Mouse (Mus musculus): ENCODE results near the gene Stradb. TPM values are rescaled to one million over a fixed set of nuclear protein-coding genes. Genes with fewer than 3 reads are reported as not detected.
"Not testable (repeated sequence)": the region's sequence is repeated elsewhere in the genome, so short reads cannot be mapped to it uniquely, and the experiment has no call there.

The Stradb gene
- total RNA-seq (2022), result 10 to 100 TPM; 38.5 to 52.3 (median 47.0) TPM

- DNase-seq (ENCODE audit: low spot score in 2 of 2), result peak; percentile 92 to 97
Observed at GRCm38 (mm10) chr1:58973366-58974221, at the start of gene Stradb, which contains the start of gene Trak2. Stradb (plus strand) TSS chr1:58973522. Trak2 (minus strand) TSS chr1:58973430.

- DNase-seq (ENCODE audit: low spot score in 2 of 2), result no peak
Observed at GRCm38 (mm10) chr1:58926664-58927063, 46.7 kb upstream of the Stradb start.

GRCm38 (mm10) chr1:58936746-58937605, 36.3 kb upstream of the Stradb start:
- peak in 1 of 2 experiments; percentile 33 for DNase-seq (ENCODE audit: low spot score in 2 of 2)

GRCm38 (mm10) chr1:58937606-58938099, 35.7 kb upstream of the Stradb start:
- DNase-seq (ENCODE audit: low spot score in 2 of 2), result no peak

- no peak for DNase-seq (ENCODE audit: low spot score in 2 of 2)
Observed at GRCm38 (mm10) chr1:58945523-58945922, 27.8 kb upstream of the Stradb start.

- no peak for DNase-seq (ENCODE audit: low spot score in 2 of 2)
Observed at GRCm38 (mm10) chr1:58945960-58946670, 27.2 kb upstream of the Stradb start.

GRCm38 (mm10) chr1:58946718-58947117, 26.6 kb upstream of the Stradb start:
- no peak for DNase-seq (ENCODE audit: low spot score in 2 of 2)

GRCm38 (mm10) chr1:58949561-58950106, 23.7 kb upstream of the Stradb start:
- DNase-seq (ENCODE audit: low spot score in 2 of 2), result no peak

- DNase-seq (ENCODE audit: low spot score in 2 of 2), result no peak
Observed at GRCm38 (mm10) chr1:58950899-58951648, 22.2 kb upstream of the Stradb start.

- no peak for DNase-seq (ENCODE audit: low spot score in 2 of 2)
Observed at GRCm38 (mm10) chr1:58951841-58952240, 21.5 kb upstream of the Stradb start.

- no peak for DNase-seq (ENCODE audit: low spot score in 2 of 2)
Observed at GRCm38 (mm10) chr1:58952526-58952925, 20.8 kb upstream of the Stradb start.

GRCm38 (mm10) chr1:58952997-58953396, 20.3 kb upstream of the Stradb start:
- DNase-seq (ENCODE audit: low spot score in 2 of 2), result no peak

- DNase-seq (ENCODE audit: low spot score in 2 of 2), result no peak
Observed at GRCm38 (mm10) chr1:58953686-58954434, 19.5 kb upstream of the Stradb start.

- no peak for DNase-seq (ENCODE audit: low spot score in 2 of 2)
Observed at GRCm38 (mm10) chr1:58954578-58955410, 18.5 kb upstream of the Stradb start.

- no peak for DNase-seq (ENCODE audit: low spot score in 2 of 2)
Observed at GRCm38 (mm10) chr1:58955716-58956115, 17.6 kb upstream of the Stradb start.

GRCm38 (mm10) chr1:58956229-58956628, 17.1 kb upstream of the Stradb start:
- no peak for DNase-seq (ENCODE audit: low spot score in 2 of 2)

GRCm38 (mm10) chr1:58957931-58958330, 15.4 kb upstream of the Stradb start:
- no peak for DNase-seq (ENCODE audit: low spot score in 2 of 2)

GRCm38 (mm10) chr1:58958789-58959526, 14.4 kb upstream of the Stradb start:
- not testable (repeated sequence) for DNase-seq (ENCODE audit: low spot score in 2 of 2)
